Mouse (Mus musculus): ENCODE data around the gene Catsperz. TPM values are rescaled to one million over a fixed set of nuclear protein-coding genes. Genes with fewer than 3 reads are reported as not detected.
A peak's percentile ranks its signal among the peaks of the same experiment; 100 is the strongest.

Catsperz gene
- polyA plus RNA-seq, 1 experiment from 2014 or later = 0.81 TPM

GRCm38 (mm10) chr19:6909507-6910289, 15.5 kb downstream of the Catsperz start, which contains the start of the genes Trmt112 and Prdx5:
TSS of gene Trmt112 (plus strand) at chr19:6909698.
TSS of gene Prdx5 (minus strand) at chr19:6910106.
- peak within 1 kb of the TSS; percentile 70 for H3K4me3 ChIP-seq (ENCODE audit: low read depth, low read length)
- peak within 1 kb of the TSS; percentile 98 for H3K27ac ChIP-seq (ENCODE audit: low read depth)
- WGBS (ENCODE audit: insufficient replicate concordance) = under 1% methylated on average over 65 of the region's 65 CpGs
- TF ChIP-seq EP300 (IDR thresholded peaks at IDR 0.05; ENCODE audit: low read depth) (peak; percentile 71), CTCF (IDR thresholded peaks at IDR 0.05; ENCODE audit: low read depth) (peak; percentile 35)
- ATAC-seq (peak; percentile 89), DNase-seq (peak; percentile 93)
- H3K27me3 ChIP-seq (ENCODE audit: insufficient read depth, low read length) = no peaks in the 10 kb centered on the region
- H3K9me3 ChIP-seq (ENCODE audit: low read length) = no peaks in the 10 kb centered on the region
- peak within 1 kb of the TSS; percentile 87 for H3K4me2 ChIP-seq (ENCODE audit: low read depth, low read length)
- H3K36me3 ChIP-seq (replicated peaks; ENCODE audit: insufficient read depth, low read length) = peaks cover 55% of the 10 kb centered on the region
- H3K9ac ChIP-seq (replicated peaks) = peak within 1 kb of the TSS; percentile 73
- peaks cover 18% of the 10 kb centered on the region for H3K4me1 ChIP-seq (ENCODE audit: insufficient read depth)

DNA sequence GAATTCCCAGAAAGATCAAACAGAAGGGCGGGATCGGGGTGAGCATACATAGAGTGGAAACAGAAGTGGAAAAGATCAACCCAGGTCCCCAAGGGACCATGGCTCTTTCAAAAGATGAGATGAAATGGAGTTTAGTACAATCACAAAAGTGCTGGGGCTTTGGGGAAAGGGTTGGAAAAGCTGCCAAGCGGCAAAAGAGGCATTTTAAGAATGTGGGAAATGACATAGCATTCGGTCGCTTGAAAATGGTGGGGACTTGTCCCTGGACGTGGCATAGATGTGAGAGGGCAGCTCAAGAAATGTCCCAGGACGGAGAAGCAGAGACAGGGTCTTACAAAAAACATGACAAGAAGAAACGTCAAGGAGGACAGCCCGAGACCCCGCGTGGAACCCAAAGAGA, 16.2 kb downstream of the Catsperz start:
- TF ChIP-seq CTCF (IDR thresholded peaks at IDR 0.05; ENCODE audit: low read depth) = no peak
- TF ChIP-seq EP300 (IDR thresholded peaks at IDR 0.05; ENCODE audit: low read depth) = no peak
- Histone ChIP-seq H3K9me3 (ENCODE audit: low read length) (no peaks in the 10 kb centered on the region), H3K4me1 (ENCODE audit: insufficient read depth) (peaks cover 18% of the 10 kb centered on the region), H3K36me3 (replicated peaks; ENCODE audit: insufficient read depth, low read length) (peaks cover 51% of the 10 kb centered on the region), H3K9ac (replicated peaks) (peak overlapping the region; percentile 73), H3K27ac (ENCODE audit: low read depth) (peak overlapping the region; percentile 98), H3K27me3 (ENCODE audit: insufficient read depth, low read length) (no peaks in the 10 kb centered on the region), H3K4me3 (ENCODE audit: low read depth, low read length) (peak overlapping the region; percentile 70), H3K4me2 (ENCODE audit: low read depth, low read length) (peak overlapping the region; percentile 87)
- no peak for DNase-seq
- ATAC-seq = no peak
- 6% methylated on average over 11 of the region's 11 CpGs for WGBS (ENCODE audit: insufficient replicate concordance)

- Histone ChIP-seq H3K4me1 (ENCODE audit: insufficient read depth) (peaks cover 18% of the 10 kb centered on the region), H3K4me3 (ENCODE audit: low read depth, low read length) (peak overlapping the region; percentile 70), H3K9me3 (ENCODE audit: low read length) (no peaks in the 10 kb centered on the region), H3K27ac (ENCODE audit: low read depth) (peak overlapping the region; percentile 98), H3K9ac (replicated peaks) (peak overlapping the region; percentile 73), H3K27me3 (ENCODE audit: insufficient read depth, low read length) (no peaks in the 10 kb centered on the region), H3K36me3 (replicated peaks; ENCODE audit: insufficient read depth, low read length) (peaks cover 41% of the 10 kb centered on the region), H3K4me2 (ENCODE audit: low read depth, low read length) (peak overlapping the region; percentile 87)
- ATAC-seq (peak; percentile 32), DNase-seq (peak; percentile 29)
- 58% methylated on average over 7 of the region's 7 CpGs for WGBS (ENCODE audit: insufficient replicate concordance)
- TF ChIP-seq CTCF (IDR thresholded peaks at IDR 0.05; ENCODE audit: low read depth) (peak; percentile 44), EP300 (IDR thresholded peaks at IDR 0.05; ENCODE audit: low read depth) (no peak)
Observed at GRCm38 (mm10) chr19:6907811-6908540, 17.2 kb downstream of the Catsperz start.

DNA sequence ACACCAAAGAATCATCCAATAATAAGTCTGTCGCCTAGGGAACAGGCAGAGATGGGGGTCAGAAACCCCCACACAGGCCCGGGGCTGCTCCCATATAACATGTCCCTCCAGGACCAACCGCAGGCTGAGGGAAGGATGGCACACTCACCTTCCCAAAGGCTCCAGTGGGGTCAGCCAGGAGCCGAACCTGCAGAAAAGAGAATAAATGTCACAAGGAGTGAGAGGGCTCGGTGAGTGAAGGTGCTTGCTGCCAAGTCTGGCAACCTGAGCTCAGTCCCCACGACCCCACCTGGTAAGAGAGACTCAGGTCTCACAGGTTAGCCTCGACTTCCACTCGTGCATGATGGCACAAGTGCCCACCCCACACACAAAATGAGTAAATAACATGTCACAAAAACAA, 18.1 kb downstream of the Catsperz start:
- 86% methylated on average over 8 of the region's 8 CpGs for WGBS (ENCODE audit: insufficient replicate concordance)
- Histone ChIP-seq H3K36me3 (replicated peaks; ENCODE audit: insufficient read depth, low read length) (peaks cover 32% of the 10 kb centered on the region), H3K4me3 (ENCODE audit: low read depth, low read length) (peak overlapping the region; percentile 70), H3K27ac (ENCODE audit: low read depth) (0 out of 2 replicates have a peak overlapping the region, but pooled peaks have one; percentile 6), H3K9ac (replicated peaks) (peak overlapping the region; percentile 73; the same call in 1 of the 2 replicates), H3K4me2 (ENCODE audit: low read depth, low read length) (peak overlapping the region; percentile 87), H3K27me3 (ENCODE audit: insufficient read depth, low read length) (no peaks in the 10 kb centered on the region), H3K4me1 (ENCODE audit: insufficient read depth) (peaks cover 18% of the 10 kb centered on the region), H3K9me3 (ENCODE audit: low read length) (no peaks in the 10 kb centered on the region)
- TF ChIP-seq EP300 (IDR thresholded peaks at IDR 0.05; ENCODE audit: low read depth) (no peak), CTCF (IDR thresholded peaks at IDR 0.05; ENCODE audit: low read depth) (no peak)
- ATAC-seq (no peak), DNase-seq (no peak)

GRCm38 (mm10) chr19:6906199-6906598, 19.0 kb downstream of the Catsperz start:
- WGBS (ENCODE audit: insufficient replicate concordance) = 76% methylated on average over 3 of the region's 3 CpGs

More at GRCm38 (mm10) chr19:6906199-6906598, 19.0 kb downstream of the Catsperz start:
- Histone ChIP-seq H3K36me3 (replicated peaks; ENCODE audit: insufficient read depth, low read length) (peaks cover 23% of the 10 kb centered on the region), H3K9me3 (ENCODE audit: low read length) (no peaks in the 10 kb centered on the region), H3K27ac (ENCODE audit: low read depth) (no peak overlapping the region), H3K4me1 (ENCODE audit: insufficient read depth) (peaks cover 15% of the 10 kb centered on the region), H3K4me2 (ENCODE audit: low read depth, low read length) (peak overlapping the region; percentile 4; the same call in 1 of the 2 replicates), H3K9ac (replicated peaks) (no peak overlapping the region; the same call in 1 of the 2 replicates), H3K27me3 (ENCODE audit: insufficient read depth, low read length) (no peaks in the 10 kb centered on the region), H3K4me3 (ENCODE audit: low read depth, low read length) (no peak overlapping the region)
- DNase-seq (no peak), ATAC-seq (no peak)
- TF ChIP-seq CTCF (IDR thresholded peaks at IDR 0.05; ENCODE audit: low read depth) = no peak
- no peak for TF ChIP-seq EP300 (IDR thresholded peaks at IDR 0.05; ENCODE audit: low read depth)

Data from liver, postnatal 0 days (tissue).